ENCODE assay signal across 9 mouse cellular contexts in genomic region chr1:166253898-166254894, GRCm38 (mm10). TPM values are rescaled to one million over a fixed set of nuclear protein-coding genes. Genes with fewer than 3 reads are reported as not detected.
DNase-seq lines count a peak whose midpoint lies in the region; ATAC-seq lines count a peak whose summit lies in the region.
"Had no signal": no experiment of that assay in that cellular context is flagged by ENCODE, and none has a peak within 500 bp of the region (broad histone marks: within the 10 kb centered on the region; RNA-seq: fewer than 3 reads in every experiment).

Gene Ildr2, plus strand, starts transcription at chr1:166254139.

- peak within 1 kb of the TSS; percentile 68 for H3K4me3 ChIP-seq in forebrain, embryonic 10.5 days
- peak within 1 kb of the TSS; percentile 64 for H3K4me3 ChIP-seq in heart, embryonic 16.5 days (ENCODE audit: low read length)
- H3K4me3 ChIP-seq in liver, embryonic 15.5 days (replicated peaks), result peak within 1 kb of the TSS; percentile 37
- peak within 1 kb of the TSS; percentile 53 for H3K4me3 ChIP-seq in neural tube, embryonic 12.5 days

- H3K9me3 ChIP-seq in forebrain, embryonic 10.5 days, result no peaks in the 10 kb centered on the region
- H3K9me3 ChIP-seq in heart, embryonic 16.5 days (replicated peaks; ENCODE audit: control insufficient read depth, low read length), result no peaks in the 10 kb centered on the region
- no peaks in the 10 kb centered on the region for H3K9me3 ChIP-seq in liver, embryonic 15.5 days (replicated peaks)
- no peaks in the 10 kb centered on the region for H3K9me3 ChIP-seq in neural tube, embryonic 12.5 days

- peak within 1 kb of the TSS; percentile 66 for H3K9ac ChIP-seq in heart, embryonic 16.5 days (ENCODE audit: low read length)
- no peak within 1 kb of the TSS for H3K9ac ChIP-seq in liver, embryonic 15.5 days
- H3K9ac ChIP-seq in neural tube, embryonic 12.5 days, result peak within 1 kb of the TSS; percentile 51

- H3K4me2 ChIP-seq in heart, embryonic 16.5 days (ENCODE audit: low read depth, low read length), result peak within 1 kb of the TSS; percentile 95
- peak within 1 kb of the TSS; percentile 62 for H3K4me2 ChIP-seq in liver, embryonic 15.5 days
- H3K4me2 ChIP-seq in neural tube, embryonic 12.5 days (replicated peaks), result peak within 1 kb of the TSS; percentile 86

- WGBS in forebrain, embryonic 10.5 days, result under 1% methylated on average over 61 of the region's 72 CpGs
- WGBS in heart, embryonic 16.5 days, result 2% methylated on average over 71 of the region's 72 CpGs
- WGBS in liver, embryonic 15.5 days (ENCODE audit: insufficient replicate concordance), result 1% methylated on average over 72 of the region's 72 CpGs
- under 1% methylated on average over 72 of the region's 72 CpGs for WGBS in neural tube, embryonic 12.5 days

- ATAC-seq in heart, embryonic 16.5 days (replicated peaks; ENCODE audit: extremely low read depth, insufficient read depth, low FRiP score), result peak; percentile 63; the same call in 1 of the 2 replicates
- no peak for ATAC-seq in liver, embryonic 15.5 days (ENCODE audit: insufficient read depth)
- peak; percentile 75 for ATAC-seq in neural tube, embryonic 12.5 days (ENCODE audit: low FRiP score, low read depth)

- H3K4me1 ChIP-seq in forebrain, embryonic 10.5 days, result peaks cover 52% of the 10 kb centered on the region
- peaks cover 7% of the 10 kb centered on the region; the same call in 1 of the 2 replicates for H3K4me1 ChIP-seq in heart, embryonic 16.5 days (ENCODE audit: control insufficient read depth, insufficient read depth, low read length)
- no peaks in the 10 kb centered on the region for H3K4me1 ChIP-seq in liver, embryonic 15.5 days (replicated peaks)
- peaks cover 30% of the 10 kb centered on the region for H3K4me1 ChIP-seq in neural tube, embryonic 12.5 days

- peak; percentile 66 to 73 for DNase-seq in left cerebral cortex, adult 18-20 months (ENCODE audit: low spot score in 2 of 2)
- no peak for DNase-seq in left cerebral cortex, adult 11 months (ENCODE audit: low spot score)
- DNase-seq in forebrain, embryonic 10.5 days (ENCODE audit: extremely low spot score, low spot score), result peak; percentile 70
- peak; percentile 76 to 88 for DNase-seq in kidney, postnatal 25 days
- DNase-seq in urinary bladder, adult 2 months (ENCODE audit: low spot score), result peak; percentile 36

- H3K27me3 ChIP-seq in forebrain, embryonic 10.5 days (ENCODE audit: poor library complexity, severe bottlenecking), result peaks cover 50% of the 10 kb centered on the region
- H3K27me3 ChIP-seq in heart, embryonic 16.5 days (ENCODE audit: control insufficient read depth, insufficient read depth, low read length), result peaks cover 38% of the 10 kb centered on the region
- H3K27me3 ChIP-seq in liver, embryonic 15.5 days, result peaks cover 56% of the 10 kb centered on the region
- H3K27me3 ChIP-seq in neural tube, embryonic 12.5 days (replicated peaks), result 0 out of 2 replicates have a peak, but pooled peaks cover 3% of the 10 kb centered on the region

- peak within 1 kb of the TSS; percentile 92 for H3K27ac ChIP-seq in forebrain, embryonic 10.5 days
- H3K27ac ChIP-seq in heart, embryonic 16.5 days (ENCODE audit: low read length), result no peak within 1 kb of the TSS
- no peak within 1 kb of the TSS for H3K27ac ChIP-seq in liver, embryonic 15.5 days (replicated peaks)
- no peak within 1 kb of the TSS for H3K27ac ChIP-seq in neural tube, embryonic 12.5 days
- H3K27ac ChIP-seq: macrophage had no signal

- peaks cover 3% of the 10 kb centered on the region; the same call in 1 of the 2 replicates for H3K36me3 ChIP-seq in forebrain, embryonic 10.5 days (replicated peaks)
- no peaks in the 10 kb centered on the region for H3K36me3 ChIP-seq in heart, embryonic 16.5 days (ENCODE audit: control insufficient read depth, insufficient read depth)
- no peaks in the 10 kb centered on the region for H3K36me3 ChIP-seq in liver, embryonic 15.5 days (replicated peaks)
- no peaks in the 10 kb centered on the region for H3K36me3 ChIP-seq in neural tube, embryonic 12.5 days

RNA-seq across cellular contexts. Expression of gene Ildr2, which starts in this region (rescaled TPM):
- total RNA-seq in left cerebral cortex, adult 18-20 months (2021), result 100 to 1,000 TPM; 105 to 108 TPM
- 7.7 and 8.3 TPM in 2 replicates for polyA plus RNA-seq in forebrain, embryonic 10.5 days (2016; fragmentation: Nextera tagmentation; extraction: Ambion mirVana)
- polyA plus RNA-seq in heart, embryonic 16.5 days (2015; fragmentation: Nextera tagmentation; extraction: Ambion mirVana), result 0.71 and 0.74 TPM in 2 replicates
- 0.08 TPM in 2 replicates for polyA plus RNA-seq in liver, embryonic 15.5 days (2015; fragmentation: Nextera tagmentation; extraction: Ambion mirVana)
- polyA plus RNA-seq in neural tube, embryonic 12.5 days (2016; fragmentation: Nextera tagmentation; extraction: Ambion mirVana), result 5.1 and 5.3 TPM in 2 replicates
- polyA plus RNA-seq in urinary bladder, adult 2 months (2012; rRNA removed), result 2.7 and 3.4 TPM in 2 replicates
- polyA plus RNA-seq: macrophage had no signal

Comparison
In these comparisons a context has a peak if more than half of its experiments do, and no peak if none do; other contexts are left out.
1. Peak in ATAC-seq, H3K4me3 ChIP-seq, H3K9ac ChIP-seq and H3K4me2 ChIP-seq in heart, embryonic 16.5 days; RNA of the gene not detected or under 1 TPM.